Mouse (Mus musculus): ENCODE measurements around the gene Gatad2a. TPM values are rescaled to one million over a fixed set of nuclear protein-coding genes. Genes with fewer than 3 reads are reported as not detected.

The Gatad2a gene
- total and polyA plus RNA-seq, 2 experiments from 2014 or later, result 19.3 to 30.1 TPM

DNA sequence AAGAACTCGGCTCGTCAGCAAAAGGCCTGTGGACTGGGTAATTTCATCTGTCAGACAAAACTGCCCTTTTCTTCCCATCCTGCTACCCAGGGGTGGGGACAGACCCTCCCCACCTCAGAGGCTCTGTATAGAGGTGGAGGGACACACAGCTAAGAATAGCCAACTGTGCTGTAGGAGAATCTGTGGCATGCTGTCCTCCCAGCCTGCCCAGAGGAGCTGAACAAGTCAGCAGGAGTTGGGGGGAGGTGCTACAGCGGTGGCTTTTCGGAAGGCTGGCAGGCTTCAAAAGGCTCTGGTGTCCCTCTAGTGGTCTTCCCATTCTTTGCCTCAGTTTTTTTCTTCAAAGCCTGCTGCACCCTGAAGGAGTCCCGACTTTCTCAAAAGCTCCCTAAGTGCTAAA lies 80.4 kb downstream of the Gatad2a start:
- Histone ChIP-seq H3K27ac (ENCODE audit: low read depth, low read length) (0 out of 2 replicates have a peak overlapping the region, but pooled peaks have one; percentile 1), H3K27me3 (ENCODE audit: insufficient read depth, low read length) (no peaks in the 10 kb centered on the region), H3K9ac (replicated peaks; ENCODE audit: low read length, poor library complexity, severe bottlenecking) (no peak overlapping the region), H3K4me2 (ENCODE audit: low read depth, low read length, poor library complexity, severe bottlenecking) (no peak overlapping the region), H3K36me3 (ENCODE audit: insufficient read depth, low read length) (peaks cover 38% of the 10 kb centered on the region), H3K4me3 (ENCODE audit: low read depth, low read length) (no peak overlapping the region), H3K9me3 (ENCODE audit: low read length) (no peaks in the 10 kb centered on the region), H3K4me1 (ENCODE audit: insufficient read depth, low read length) (peaks cover 4% of the 10 kb centered on the region; the same call in 1 of the 2 replicates)
- DNase-seq (ENCODE audit: low spot score) (peak; percentile 71), ATAC-seq (ENCODE audit: low FRiP score) (0 out of 2 replicates have a peak, but pooled peaks have one; percentile 22)
- TF ChIP-seq CTCF (IDR thresholded peaks at IDR 0.05), result peak; percentile 72
- WGBS, result 29% methylated on average over 5 of the region's 5 CpGs

DNA sequence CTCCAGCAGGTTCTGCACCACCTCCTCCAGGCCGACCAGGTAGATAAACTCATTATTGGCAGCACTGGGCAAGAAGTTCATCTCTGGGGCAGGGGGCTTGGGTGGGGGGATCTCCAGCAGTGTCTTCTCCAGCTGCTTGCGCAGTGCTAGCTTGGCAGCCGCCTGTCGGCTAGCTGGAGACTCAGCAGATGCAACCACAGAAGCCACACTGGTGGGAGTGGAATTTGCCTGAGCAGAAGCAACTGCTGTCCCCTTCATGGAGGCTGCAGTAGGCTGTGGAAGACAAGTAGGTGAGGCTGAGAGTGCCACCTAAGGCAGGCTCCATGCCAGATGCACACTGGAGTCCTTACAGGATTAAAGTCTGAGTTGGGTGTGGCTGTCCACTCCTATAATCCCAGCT lies 81.7 kb downstream of the Gatad2a start:
- WGBS, result 90% methylated on average over 4 of the region's 4 CpGs
- H3K27me3 ChIP-seq (ENCODE audit: insufficient read depth, low read length), result no peaks in the 10 kb centered on the region
- ATAC-seq (ENCODE audit: low FRiP score) (no peak), DNase-seq (ENCODE audit: low spot score) (no peak)
- peaks cover 43% of the 10 kb centered on the region for H3K36me3 ChIP-seq (ENCODE audit: insufficient read depth, low read length)
- no peak overlapping the region for H3K4me2 ChIP-seq (ENCODE audit: low read depth, low read length, poor library complexity, severe bottlenecking)
- H3K27ac ChIP-seq (ENCODE audit: low read depth, low read length), result no peak overlapping the region
- no peaks in the 10 kb centered on the region for H3K9me3 ChIP-seq (ENCODE audit: low read length)
- H3K4me1 ChIP-seq (ENCODE audit: insufficient read depth, low read length), result no peaks in the 10 kb centered on the region
- no peak overlapping the region for H3K9ac ChIP-seq (replicated peaks; ENCODE audit: low read length, poor library complexity, severe bottlenecking)
- no peak for TF ChIP-seq CTCF (IDR thresholded peaks at IDR 0.05)
- H3K4me3 ChIP-seq (ENCODE audit: low read depth, low read length), result no peak overlapping the region

DNA sequence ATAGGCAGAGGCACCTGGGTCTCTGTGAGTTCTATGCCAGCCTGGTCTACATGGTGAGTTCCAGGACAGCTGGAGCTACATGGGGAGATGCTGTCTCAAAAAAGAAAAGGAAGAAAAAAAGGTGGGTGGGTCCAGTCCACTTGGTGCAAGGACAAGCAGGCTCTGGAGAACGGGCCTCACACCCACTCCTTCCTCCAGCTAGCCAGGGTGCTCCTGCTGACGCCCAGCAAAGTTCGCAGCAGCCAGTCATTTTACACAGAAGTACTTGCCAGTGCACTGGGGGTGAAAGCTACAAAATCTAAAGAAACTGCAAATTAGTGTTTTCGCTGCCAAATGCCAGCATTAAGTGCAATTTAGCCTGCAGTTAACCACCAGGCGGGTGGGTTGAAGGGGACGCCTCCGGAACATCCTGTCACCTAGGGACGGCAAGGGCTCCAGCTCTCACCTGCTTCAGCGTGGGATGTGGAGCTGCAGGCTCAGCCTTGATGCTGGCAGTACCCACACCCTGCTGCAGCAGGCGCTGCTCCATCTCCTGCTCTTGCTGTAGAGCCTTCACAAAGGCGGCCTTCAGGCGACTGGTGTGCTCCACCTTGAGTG lies 83.6 kb downstream of the Gatad2a start:
- ATAC-seq (ENCODE audit: low FRiP score), result no peak

DNA sequence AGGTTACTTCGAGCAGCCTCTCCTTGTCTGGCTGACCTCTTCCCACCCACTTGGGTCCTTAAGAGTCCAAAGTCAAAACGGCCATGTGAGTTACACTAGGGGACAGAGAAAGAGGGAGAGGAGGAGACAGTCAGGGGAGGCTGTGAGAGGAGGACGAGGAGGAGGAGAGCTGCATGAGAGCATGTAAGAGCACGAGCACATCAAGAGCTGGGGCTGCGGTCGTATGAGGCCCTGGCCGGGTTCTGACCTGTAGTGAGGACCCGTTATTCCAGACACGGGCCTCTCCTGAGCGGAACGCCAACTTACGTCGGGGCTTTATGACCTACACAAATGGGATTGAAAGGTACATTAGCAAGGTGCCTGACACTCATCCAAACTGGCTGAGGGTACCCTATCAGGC lies 84.3 kb downstream of the Gatad2a start:
- Histone ChIP-seq H3K4me2 (ENCODE audit: low read depth, low read length, poor library complexity, severe bottlenecking) (no peak overlapping the region), H3K27me3 (ENCODE audit: insufficient read depth, low read length) (no peaks in the 10 kb centered on the region), H3K4me1 (ENCODE audit: insufficient read depth, low read length) (no peaks in the 10 kb centered on the region), H3K27ac (ENCODE audit: low read depth, low read length) (no peak overlapping the region), H3K36me3 (ENCODE audit: insufficient read depth, low read length) (peaks cover 48% of the 10 kb centered on the region), H3K9me3 (ENCODE audit: low read length) (no peaks in the 10 kb centered on the region), H3K9ac (replicated peaks; ENCODE audit: low read length, poor library complexity, severe bottlenecking) (no peak overlapping the region), H3K4me3 (ENCODE audit: low read depth, low read length) (no peak overlapping the region)
- no peak for TF ChIP-seq CTCF (IDR thresholded peaks at IDR 0.05)
- no peak for ATAC-seq (ENCODE audit: low FRiP score)
- 92% methylated on average over 13 of the region's 13 CpGs for WGBS
- DNase-seq (ENCODE audit: low spot score), result no peak

More for the DNA sequence above, 83.6 kb downstream of the Gatad2a start:
- Histone ChIP-seq H3K4me1 (ENCODE audit: insufficient read depth, low read length) (no peaks in the 10 kb centered on the region), H3K9ac (replicated peaks; ENCODE audit: low read length, poor library complexity, severe bottlenecking) (no peak overlapping the region), H3K36me3 (ENCODE audit: insufficient read depth, low read length) (peaks cover 48% of the 10 kb centered on the region), H3K27me3 (ENCODE audit: insufficient read depth, low read length) (no peaks in the 10 kb centered on the region), H3K27ac (ENCODE audit: low read depth, low read length) (no peak overlapping the region), H3K4me2 (ENCODE audit: low read depth, low read length, poor library complexity, severe bottlenecking) (no peak overlapping the region), H3K9me3 (ENCODE audit: low read length) (no peaks in the 10 kb centered on the region), H3K4me3 (ENCODE audit: low read depth, low read length) (no peak overlapping the region)
- no peak for DNase-seq (ENCODE audit: low spot score)
- WGBS, result 94% methylated on average over 12 of the region's 12 CpGs
- no peak for TF ChIP-seq CTCF (IDR thresholded peaks at IDR 0.05)

GRCm38 (mm10) chr8:69907106-69907505 lies 89.1 kb downstream of the Gatad2a start:
- peaks cover 22% of the 10 kb centered on the region for H3K36me3 ChIP-seq (ENCODE audit: insufficient read depth, low read length)
- no peaks in the 10 kb centered on the region for H3K27me3 ChIP-seq (ENCODE audit: insufficient read depth, low read length)
- H3K4me3 ChIP-seq (ENCODE audit: low read depth, low read length), result no peak overlapping the region
- WGBS, result 78% methylated on average over 2 of the region's 2 CpGs
- ATAC-seq (ENCODE audit: low FRiP score) (no peak), DNase-seq (ENCODE audit: low spot score) (no peak)
- H3K4me1 ChIP-seq (ENCODE audit: insufficient read depth, low read length), result 0 out of 2 replicates have a peak, but pooled peaks cover under 1% of the 10 kb centered on the region
- H3K4me2 ChIP-seq (ENCODE audit: low read depth, low read length, poor library complexity, severe bottlenecking), result no peak overlapping the region
- no peak for TF ChIP-seq CTCF (IDR thresholded peaks at IDR 0.05)
- H3K9me3 ChIP-seq (ENCODE audit: low read length), result no peaks in the 10 kb centered on the region
- H3K27ac ChIP-seq (ENCODE audit: low read depth, low read length), result no peak overlapping the region
- H3K9ac ChIP-seq (replicated peaks; ENCODE audit: low read length, poor library complexity, severe bottlenecking), result no peak overlapping the region

- Histone ChIP-seq H3K27me3 (ENCODE audit: insufficient read depth, low read length) (no peaks in the 10 kb centered on the region), H3K4me2 (ENCODE audit: low read depth, low read length, poor library complexity, severe bottlenecking) (no peak overlapping the region), H3K27ac (ENCODE audit: low read depth, low read length) (no peak overlapping the region), H3K4me3 (ENCODE audit: low read depth, low read length) (no peak overlapping the region), H3K36me3 (ENCODE audit: insufficient read depth, low read length) (peaks cover 15% of the 10 kb centered on the region), H3K4me1 (ENCODE audit: insufficient read depth, low read length) (peaks cover 5% of the 10 kb centered on the region; the same call in 1 of the 2 replicates), H3K9ac (replicated peaks; ENCODE audit: low read length, poor library complexity, severe bottlenecking) (no peak overlapping the region), H3K9me3 (ENCODE audit: low read length) (no peaks in the 10 kb centered on the region)
- WGBS, result 97% methylated on average over 2 of the region's 2 CpGs
- ATAC-seq (ENCODE audit: low FRiP score) (no peak), DNase-seq (ENCODE audit: low spot score) (no peak)
- no peak for TF ChIP-seq CTCF (IDR thresholded peaks at IDR 0.05)
Measured at GRCm38 (mm10) chr8:69906260-69906659, 89.9 kb downstream of the Gatad2a start.

Data from midbrain, postnatal 0 days (tissue).